Mouse (Mus musculus): ENCODE measurements around the gene Smarcc1. TPM values are rescaled to one million over a fixed set of nuclear protein-coding genes. Genes with fewer than 3 reads are reported as not detected.

The Smarcc1 gene
- total and polyA plus RNA-seq, 3 experiments = 35.5 to 488 (median 79.0) TPM

GRCm38 (mm10) chr9:110248861-110249260 is 131.4 kb downstream of the Smarcc1 start:
- Histone ChIP-seq H3K9ac (ENCODE audit: control insufficient read depth, low read depth, low read length, poor library complexity, severe bottlenecking) (no peak overlapping the region), H3K9me3 (replicated peaks; ENCODE audit: insufficient read depth, low read length) (no peaks in the 10 kb centered on the region), H3K4me3 (ENCODE audit: control insufficient read depth in 1 of 2, insufficient read depth in 1 of 2, low read depth in 2 of 2, low read length in 2 of 2) (no peak overlapping the region), H3K27ac (ENCODE audit: control insufficient read depth, low read depth, low read length) (no peak overlapping the region), H3K36me3 (ENCODE audit: control insufficient read depth in 1 of 2, insufficient read depth in 2 of 2, low read length in 2 of 2) (no peaks in the 10 kb centered on the region), H3K79me2 (ENCODE audit: control insufficient read depth, insufficient read depth, low read length, poor library complexity) (no peaks in the 10 kb centered on the region), H3K4me1 (ENCODE audit: control insufficient read depth in 1 of 2, insufficient read depth in 2 of 2, low read length in 2 of 2) (no peaks in the 10 kb centered on the region), H3K27me3 (ENCODE audit: control insufficient read depth in 1 of 2, insufficient read depth in 2 of 2, low read length in 2 of 2) (no peaks in the 10 kb centered on the region)
- TF ChIP-seq POLR2A (IDR thresholded peaks at IDR 0.05; ENCODE audit: control insufficient read depth in 1 of 2, insufficient read depth in 1 of 2, low read depth in 1 of 2, low read length in 2 of 2, poor library complexity in 1 of 2) = no peak
- TF ChIP-seq MAFK (IDR thresholded peaks at IDR 0.05; ENCODE audit: borderline replicate concordance, low read depth, low read length) = no peak
- TF ChIP-seq ZC3H11A (IDR thresholded peaks at IDR 0.05; ENCODE audit: low read depth, low read length) = no peak
- TF ChIP-seq MAZ (IDR thresholded peaks at IDR 0.05; ENCODE audit: low read depth, low read length) = no peak
- no peak for TF ChIP-seq E2F4 (IDR thresholded peaks at IDR 0.05; ENCODE audit: borderline replicate concordance, low read depth, low read length)
- no peak for TF ChIP-seq NELFE (IDR thresholded peaks at IDR 0.05; ENCODE audit: low read depth, low read length)
- no peak for TF ChIP-seq JUND (IDR thresholded peaks at IDR 0.05; ENCODE audit: low read depth, low read length)
- no peak for TF ChIP-seq BHLHE40 (IDR thresholded peaks at IDR 0.05; ENCODE audit: borderline replicate concordance, low read depth, low read length)
- no peak for TF ChIP-seq ZKSCAN1 (IDR thresholded peaks at IDR 0.05; ENCODE audit: low read depth, low read length)
- TF ChIP-seq ZMIZ1 (IDR thresholded peaks at IDR 0.05; ENCODE audit: low read depth, low read length) = no peak
- no peak for TF ChIP-seq EP300 (IDR thresholded peaks at IDR 0.05; ENCODE audit: low read depth in 1 of 2, low read length in 2 of 2)
- TF ChIP-seq TAL1 (IDR thresholded peaks at IDR 0.05; ENCODE audit: low read length) = no peak
- TF ChIP-seq SMC3 (IDR thresholded peaks at IDR 0.05; ENCODE audit: low read depth, low read length) = no peak
- TF ChIP-seq TCF12 (IDR thresholded peaks at IDR 0.05; ENCODE audit: low read depth, low read length) = no peak
- no peak for TF ChIP-seq CHD2 (IDR thresholded peaks at IDR 0.05; ENCODE audit: low read length)
- no peak for TF ChIP-seq GABPA (IDR thresholded peaks at IDR 0.05; ENCODE audit: low read depth, low read length)
- DNase-seq (ENCODE audit: low read depth, low spot score) = no peak

GRCm38 (mm10) chr9:110249823-110250543 is 132.5 kb downstream of the Smarcc1 start:
- no peak overlapping the region for H3K9ac ChIP-seq (ENCODE audit: control insufficient read depth, low read depth, low read length, poor library complexity, severe bottlenecking)
- no peak overlapping the region for H3K4me3 ChIP-seq (ENCODE audit: control insufficient read depth in 1 of 2, insufficient read depth in 1 of 2, low read depth in 2 of 2, low read length in 2 of 2)
- no peak for DNase-seq (ENCODE audit: low read depth, low spot score)
- no peaks in the 10 kb centered on the region for H3K79me2 ChIP-seq (ENCODE audit: control insufficient read depth, insufficient read depth, low read length, poor library complexity)
- TF ChIP-seq HCFC1 (IDR thresholded peaks at IDR 0.05; ENCODE audit: low read depth, low read length) (no peak), ZMIZ1 (IDR thresholded peaks at IDR 0.05; ENCODE audit: low read depth, low read length) (no peak), ETS1 (IDR thresholded peaks at IDR 0.05; ENCODE audit: low read depth, low read length) (no peak), RCOR1 (IDR thresholded peaks at IDR 0.05; ENCODE audit: low read depth, low read length) (no peak), POLR2AphosphoS2 (IDR thresholded peaks at IDR 0.05; ENCODE audit: low read length) (no peak), TBP (IDR thresholded peaks at IDR 0.05; ENCODE audit: low read depth, low read length) (no peak), MEF2A (IDR thresholded peaks at IDR 0.05; ENCODE audit: extremely low read depth, insufficient replicate concordance, low read depth, low read length, poor library complexity, severe bottlenecking) (no peak), ELF1 (IDR thresholded peaks at IDR 0.05; ENCODE audit: low read depth, low read length) (no peak), USF2 (IDR thresholded peaks at IDR 0.05; ENCODE audit: borderline replicate concordance in 1 of 2, insufficient read depth in 1 of 2, low read depth in 1 of 2, low read length in 2 of 2) (no peak), ZC3H11A (IDR thresholded peaks at IDR 0.05; ENCODE audit: low read depth, low read length) (no peak), SIN3A (IDR thresholded peaks at IDR 0.05; ENCODE audit: low read length) (no peak)
- H3K9me3 ChIP-seq (replicated peaks; ENCODE audit: insufficient read depth, low read length) = no peaks in the 10 kb centered on the region
- H3K27me3 ChIP-seq (ENCODE audit: control insufficient read depth in 1 of 2, insufficient read depth in 2 of 2, low read length in 2 of 2) = no peaks in the 10 kb centered on the region
- H3K4me1 ChIP-seq (ENCODE audit: control insufficient read depth in 1 of 2, insufficient read depth in 2 of 2, low read length in 2 of 2) = no peaks in the 10 kb centered on the region
- H3K36me3 ChIP-seq (ENCODE audit: control insufficient read depth in 1 of 2, insufficient read depth in 2 of 2, low read length in 2 of 2) = no peaks in the 10 kb centered on the region
- H3K27ac ChIP-seq (ENCODE audit: control insufficient read depth, low read depth, low read length) = no peak overlapping the region
